Comparison of ENCODE assay signal across 7 mouse cellular contexts in genomic region chr15:85266729-85267434, GRCm38 (mm10).
DNase-seq lines count a peak whose midpoint lies in the region; ATAC-seq and TF ChIP-seq lines count a peak whose summit lies in the region.

No protein-coding gene starts in this region.

- H3K9me3 ChIP-seq in forebrain, embryonic 10.5 days: no peaks in the 10 kb centered on the region
- no peaks in the 10 kb centered on the region for H3K9me3 ChIP-seq in midbrain, embryonic 16.5 days (replicated peaks; ENCODE audit: control insufficient read depth, low read length, poor library complexity, severe bottlenecking)

- H3K9ac ChIP-seq in midbrain, embryonic 16.5 days (ENCODE audit: low read depth, low read length): no peak overlapping the region

- no peak for TF ChIP-seq POLR2A in brain, embryonic 14.5 days (IDR thresholded peaks at IDR 0.05; ENCODE audit: borderline replicate concordance, extremely low read depth, insufficient read depth, insufficient read length, poor library complexity, severe bottlenecking)

- H3K4me2 ChIP-seq in midbrain, embryonic 16.5 days (ENCODE audit: low read length): no peak overlapping the region

- 0 out of 2 replicates have a peak overlapping the region, but pooled peaks have one; percentile 8 for H3K27ac ChIP-seq in forebrain, embryonic 10.5 days
- no peak overlapping the region for H3K27ac ChIP-seq in midbrain, embryonic 16.5 days (ENCODE audit: low read length)

- intact Hi-C loops in left cerebral cortex, postnatal 14 days (cut with DNase I): loop anchor here (1.0 to 10.0 kb wide), 4 partner anchors 48 to 438 kb away; no protein-coding TSS in a partner anchor

- peak; percentile 92 for TF ChIP-seq CTCF in brain, embryonic 14.5 days (IDR thresholded peaks at IDR 0.05; ENCODE audit: borderline replicate concordance, extremely low read depth, insufficient read depth, insufficient read length)

- peak; percentile 56 to 63; a peak in 1 of 4 replicates for ATAC-seq in hematopoietic stem cell, adult 5-6 weeks (replicated peaks in 1 of 2; ENCODE audit: insufficient read depth in 1 of 2, low FRiP score in 2 of 2, low TSS enrichment in 1 of 2, low read depth in 1 of 2, poor library complexity in 2 of 2, severe bottlenecking in 2 of 2)
- peak; percentile 68; the same call in 1 of the 2 replicates for ATAC-seq in midbrain, embryonic 16.5 days

- H3K4me3 ChIP-seq in forebrain, embryonic 10.5 days: no peak overlapping the region
- no peak overlapping the region for H3K4me3 ChIP-seq in midbrain, embryonic 16.5 days (ENCODE audit: low read depth, low read length)

- DNase-seq in NIH3T3 (ENCODE audit: low read depth): peak; percentile 93
- peak; percentile 93 for DNase-seq in brain, embryonic 14.5 days (ENCODE audit: low read depth)
- peak; percentile 85 for DNase-seq in forebrain, embryonic 10.5 days (ENCODE audit: extremely low spot score, low spot score)
- peak; percentile 94 to 95 for DNase-seq in left cerebral cortex, postnatal 14 days (ENCODE audit: low spot score in 2 of 2)
- DNase-seq in spleen, postnatal 36 days (ENCODE audit: low spot score in 2 of 2): peak; percentile 11 to 15

- peaks cover 22% of the 10 kb centered on the region for H3K4me1 ChIP-seq in forebrain, embryonic 10.5 days
- no peaks in the 10 kb centered on the region for H3K4me1 ChIP-seq in midbrain, embryonic 16.5 days (ENCODE audit: control insufficient read depth, insufficient read depth, low read length)

- WGBS in forebrain, embryonic 10.5 days: 60% methylated on average over 14 of the region's 14 CpGs
- 48% methylated on average over 14 of the region's 14 CpGs for WGBS in midbrain, embryonic 16.5 days

- peaks cover 59% of the 10 kb centered on the region for H3K36me3 ChIP-seq in forebrain, embryonic 10.5 days (replicated peaks)
- H3K36me3 ChIP-seq in midbrain, embryonic 16.5 days (ENCODE audit: control insufficient read depth, insufficient read depth, low read length): no peaks in the 10 kb centered on the region

- no peaks in the 10 kb centered on the region for H3K27me3 ChIP-seq in forebrain, embryonic 10.5 days (ENCODE audit: poor library complexity, severe bottlenecking)
- H3K27me3 ChIP-seq in midbrain, embryonic 16.5 days (ENCODE audit: control insufficient read depth, insufficient read depth, low read depth, low read length): no peaks in the 10 kb centered on the region

Comparison
In these comparisons a context has a peak if more than half of its experiments do, and no peak if none do; other contexts are left out.
1. DNase-seq: peak in every context shown above with its lines; median percentile 94 in left cerebral cortex, postnatal 14 days; 93 in NIH3T3; 93 in brain, embryonic 14.5 days; 85 in forebrain, embryonic 10.5 days; 13 in spleen, postnatal 36 days.